Mouse (Mus musculus): ENCODE results near the gene Bahcc1. TPM values are rescaled to one million over a fixed set of nuclear protein-coding genes. Genes with fewer than 3 reads are reported as not detected.

Bahcc1 gene
- polyA plus RNA-seq, 1 experiment = 47.0 TPM

DNA sequence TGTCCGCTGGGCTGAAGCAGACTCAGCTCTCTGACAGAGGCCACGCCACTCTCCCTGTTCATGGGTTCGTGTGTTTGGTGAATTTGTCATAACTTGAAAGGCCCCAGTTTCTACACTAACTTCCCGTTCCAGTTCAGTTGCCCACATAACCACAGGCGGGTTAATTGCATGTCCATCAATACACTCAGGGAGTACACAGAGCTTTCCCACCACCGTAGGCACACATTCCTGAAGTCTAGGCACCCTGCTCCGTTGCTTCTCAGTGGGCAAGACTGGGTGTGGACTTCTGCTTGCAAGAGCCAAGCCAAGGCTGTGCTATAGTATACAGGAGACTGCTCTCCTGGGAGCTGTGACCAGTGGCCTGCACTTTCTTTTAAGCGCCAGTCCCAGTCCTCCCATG is 23.3 kb upstream of the Bahcc1 start:
- DNase-seq (ENCODE audit: low read depth) = no peak
- TF ChIP-seq POLR2A (IDR thresholded peaks at IDR 0.05; ENCODE audit: borderline replicate concordance, extremely low read depth, insufficient read depth, insufficient read length, poor library complexity, severe bottlenecking) (no peak), CTCF (IDR thresholded peaks at IDR 0.05; ENCODE audit: borderline replicate concordance, extremely low read depth, insufficient read depth, insufficient read length) (no peak)

- TF ChIP-seq CTCF (IDR thresholded peaks at IDR 0.05; ENCODE audit: borderline replicate concordance, extremely low read depth, insufficient read depth, insufficient read length) = no peak
- DNase-seq (ENCODE audit: low read depth) = no peak
Measured at GRCm38 (mm10) chr11:120215726-120216241, 17.0 kb upstream of the Bahcc1 start.

DNA sequence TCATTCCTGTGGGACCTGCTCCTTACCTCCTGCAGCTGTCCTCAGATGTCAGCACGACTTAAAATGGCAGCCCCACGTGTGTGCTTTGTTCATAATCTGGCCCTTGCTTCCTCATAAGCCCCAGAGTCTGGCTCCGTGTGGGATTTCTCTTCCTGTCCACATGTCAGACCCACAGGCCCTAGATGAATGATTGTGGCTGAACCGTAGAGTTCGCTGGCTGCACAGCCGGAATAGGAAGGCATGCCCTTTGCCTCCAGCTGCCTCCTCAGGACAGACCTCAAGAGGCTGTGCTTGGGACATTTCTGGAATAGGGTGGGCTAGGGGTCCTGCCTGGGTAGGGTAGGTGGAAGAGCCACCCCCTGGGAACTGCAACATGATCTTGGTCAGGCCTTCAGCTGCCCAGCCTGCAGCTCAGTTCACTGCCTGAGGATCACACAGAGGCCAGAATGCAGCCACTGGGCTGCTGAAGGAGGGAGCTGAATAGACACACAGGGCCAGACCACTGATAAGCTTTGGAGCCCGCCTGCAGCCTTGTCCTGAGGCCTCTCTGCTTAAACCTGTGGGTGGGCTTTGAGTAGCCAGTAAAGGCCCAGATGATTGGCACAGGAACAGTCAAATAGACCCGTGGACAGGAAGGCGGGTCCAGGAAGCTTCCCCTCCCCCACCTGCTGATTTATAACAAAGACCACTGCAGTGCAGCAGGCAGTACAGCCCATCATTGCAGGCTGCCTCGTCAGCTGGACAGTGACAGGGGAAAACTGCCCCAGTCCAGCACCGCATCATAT is 16.0 kb upstream of the Bahcc1 start:
- peak; percentile 96 for DNase-seq (ENCODE audit: low read depth)
- TF ChIP-seq CTCF (IDR thresholded peaks at IDR 0.05; ENCODE audit: borderline replicate concordance, extremely low read depth, insufficient read depth, insufficient read length) (no peak), POLR2A (IDR thresholded peaks at IDR 0.05; ENCODE audit: borderline replicate concordance, extremely low read depth, insufficient read depth, insufficient read length, poor library complexity, severe bottlenecking) (peak; percentile 68; the same call in 1 of the 2 replicates)

DNA sequence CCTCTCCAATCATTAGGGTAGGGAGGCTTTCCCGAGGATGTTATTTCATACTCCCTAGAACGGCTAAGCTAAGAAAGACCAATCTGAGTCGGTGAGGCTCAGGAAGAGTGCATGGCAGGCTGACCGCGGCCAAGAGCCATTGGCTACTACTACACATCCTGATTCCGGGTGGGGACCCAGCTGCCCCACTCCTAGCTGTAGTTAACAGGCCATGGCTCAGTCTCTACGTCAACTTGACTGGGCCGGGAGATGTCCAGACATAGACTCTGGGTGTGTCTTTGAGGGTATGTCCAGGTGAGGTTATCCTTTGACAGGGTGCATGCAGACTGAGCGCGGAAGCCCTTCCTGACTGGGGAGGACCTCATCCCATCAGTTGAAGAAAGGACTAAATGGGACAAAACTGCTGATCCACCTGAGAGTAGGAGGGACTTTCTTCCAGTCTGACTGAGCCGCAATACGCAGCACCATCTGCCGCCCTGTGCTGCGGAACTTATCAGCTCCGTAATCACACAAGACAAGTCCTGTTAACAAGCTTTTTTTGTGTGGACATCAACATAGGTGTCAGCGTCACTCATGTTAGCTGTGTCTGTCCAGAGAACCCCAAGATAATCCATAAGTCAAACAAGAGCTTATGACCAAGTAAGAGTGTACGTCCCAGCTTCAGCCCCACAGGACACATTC is 14.4 kb upstream of the Bahcc1 start:
- no peak for DNase-seq (ENCODE audit: low read depth)
- TF ChIP-seq CTCF (IDR thresholded peaks at IDR 0.05; ENCODE audit: borderline replicate concordance, extremely low read depth, insufficient read depth, insufficient read length) = no peak
- no peak for TF ChIP-seq POLR2A (IDR thresholded peaks at IDR 0.05; ENCODE audit: borderline replicate concordance, extremely low read depth, insufficient read depth, insufficient read length, poor library complexity, severe bottlenecking)

- no peak for DNase-seq (ENCODE audit: low read depth)
Measured at GRCm38 (mm10) chr11:120218946-120219345, 13.8 kb upstream of the Bahcc1 start.

DNA sequence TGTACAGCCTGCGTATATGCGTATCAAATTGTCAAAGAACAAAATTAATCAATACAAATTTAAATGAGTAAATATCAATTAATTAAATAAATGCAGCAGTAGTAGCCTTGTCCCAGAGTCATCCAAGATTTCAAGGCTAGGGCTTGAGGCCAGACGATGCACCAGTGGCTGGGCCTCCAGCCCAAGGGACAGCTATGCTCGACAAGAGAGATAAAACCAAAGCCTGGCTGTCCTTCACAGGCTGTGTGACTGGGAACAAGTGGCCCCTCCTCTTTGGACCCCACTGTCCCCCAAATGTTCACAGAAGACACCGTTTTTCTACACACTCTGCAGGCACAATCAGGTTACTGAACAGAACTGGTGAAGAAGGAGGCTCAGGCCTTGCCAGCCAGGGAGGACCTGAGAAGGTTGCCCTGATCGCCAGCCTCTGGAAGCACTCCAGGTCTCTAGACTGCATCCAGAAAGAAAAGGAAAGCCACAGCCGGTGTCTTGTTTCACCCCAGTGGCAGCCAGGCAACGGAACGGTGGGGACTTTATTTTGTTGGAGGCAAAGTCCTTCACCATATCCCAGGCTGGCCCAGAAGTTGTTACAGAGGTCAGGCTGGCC is 12.7 kb upstream of the Bahcc1 start:
- TF ChIP-seq CTCF (IDR thresholded peaks at IDR 0.05; ENCODE audit: borderline replicate concordance, extremely low read depth, insufficient read depth, insufficient read length) (no peak), POLR2A (IDR thresholded peaks at IDR 0.05; ENCODE audit: borderline replicate concordance, extremely low read depth, insufficient read depth, insufficient read length, poor library complexity, severe bottlenecking) (no peak)
- DNase-seq (ENCODE audit: low read depth) = peak; percentile 59

More at GRCm38 (mm10) chr11:120218946-120219345, 13.8 kb upstream of the Bahcc1 start:
- TF ChIP-seq POLR2A (IDR thresholded peaks at IDR 0.05; ENCODE audit: borderline replicate concordance, extremely low read depth, insufficient read depth, insufficient read length, poor library complexity, severe bottlenecking) = no peak
- TF ChIP-seq CTCF (IDR thresholded peaks at IDR 0.05; ENCODE audit: borderline replicate concordance, extremely low read depth, insufficient read depth, insufficient read length) = no peak

DNA sequence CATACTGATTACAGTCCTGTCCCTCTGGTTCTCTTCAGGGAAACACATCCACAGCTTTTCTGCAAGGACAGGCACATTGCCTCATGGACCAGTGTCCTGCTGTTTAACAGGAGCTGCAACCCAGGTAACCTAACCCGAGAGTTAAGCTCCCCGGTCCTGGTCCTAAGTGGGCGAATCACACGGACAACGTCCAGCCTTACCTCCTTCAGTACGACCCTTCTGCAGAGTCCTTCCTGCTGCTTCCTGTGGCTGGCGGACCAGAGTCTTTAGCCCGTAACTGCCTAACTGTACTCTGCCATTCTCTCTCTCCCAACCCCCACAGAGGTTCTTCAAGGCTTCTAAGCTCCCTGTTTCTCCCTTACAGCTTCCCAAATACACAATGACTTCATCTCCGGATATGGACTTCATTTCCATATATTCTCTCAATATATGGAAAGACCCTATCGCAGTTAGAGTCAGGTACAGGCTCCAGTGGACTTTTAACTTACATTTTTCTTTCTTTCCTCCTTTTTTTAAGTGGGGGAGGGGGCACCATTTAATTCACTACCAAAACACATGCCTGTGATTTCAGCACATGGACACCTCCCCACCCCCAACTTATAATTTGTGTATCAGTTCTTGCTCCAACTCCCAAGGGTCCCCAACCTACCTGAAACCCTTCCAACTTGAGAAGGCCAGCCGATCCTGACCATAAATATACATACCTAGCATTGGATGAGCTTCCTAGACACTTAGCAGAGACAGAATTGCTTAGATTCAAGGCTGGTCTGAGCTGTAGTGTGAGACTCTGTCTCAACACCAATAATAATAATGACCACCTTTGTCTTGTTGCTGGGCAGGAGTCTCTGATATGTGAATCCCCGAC is 11.6 kb upstream of the Bahcc1 start:
- peak; percentile 37 for DNase-seq (ENCODE audit: low read depth)
- TF ChIP-seq CTCF (IDR thresholded peaks at IDR 0.05; ENCODE audit: borderline replicate concordance, extremely low read depth, insufficient read depth, insufficient read length) = no peak
- TF ChIP-seq POLR2A (IDR thresholded peaks at IDR 0.05; ENCODE audit: borderline replicate concordance, extremely low read depth, insufficient read depth, insufficient read length, poor library complexity, severe bottlenecking) = no peak

GRCm38 (mm10) chr11:120222425-120223104 is 10.2 kb upstream of the Bahcc1 start:
- DNase-seq (ENCODE audit: low read depth) = no peak
- TF ChIP-seq CTCF (IDR thresholded peaks at IDR 0.05; ENCODE audit: borderline replicate concordance, extremely low read depth, insufficient read depth, insufficient read length) = no peak
- no peak for TF ChIP-seq POLR2A (IDR thresholded peaks at IDR 0.05; ENCODE audit: borderline replicate concordance, extremely low read depth, insufficient read depth, insufficient read length, poor library complexity, severe bottlenecking)

- peak; percentile 77 for DNase-seq (ENCODE audit: low read depth)
- TF ChIP-seq CTCF (IDR thresholded peaks at IDR 0.05; ENCODE audit: borderline replicate concordance, extremely low read depth, insufficient read depth, insufficient read length) (no peak), POLR2A (IDR thresholded peaks at IDR 0.05; ENCODE audit: borderline replicate concordance, extremely low read depth, insufficient read depth, insufficient read length, poor library complexity, severe bottlenecking) (no peak)
Measured at GRCm38 (mm10) chr11:120223586-120224487, 8.9 kb upstream of the Bahcc1 start.
